Mouse (Mus musculus): ENCODE measurements at regions not wholly inside any gene's neighbourhood (a gene's known extent, or its start where the extent isn't known, plus 50 kb on each side); places are given as distances from the start of the nearest gene placed in this dataset.

- DNase-seq (ENCODE audit: low read depth), result no peak
Observed at GRCm38 (mm10) chr15:86566111-86566510, 351.9 kb downstream of the Tbc1d22a start.

DNA sequence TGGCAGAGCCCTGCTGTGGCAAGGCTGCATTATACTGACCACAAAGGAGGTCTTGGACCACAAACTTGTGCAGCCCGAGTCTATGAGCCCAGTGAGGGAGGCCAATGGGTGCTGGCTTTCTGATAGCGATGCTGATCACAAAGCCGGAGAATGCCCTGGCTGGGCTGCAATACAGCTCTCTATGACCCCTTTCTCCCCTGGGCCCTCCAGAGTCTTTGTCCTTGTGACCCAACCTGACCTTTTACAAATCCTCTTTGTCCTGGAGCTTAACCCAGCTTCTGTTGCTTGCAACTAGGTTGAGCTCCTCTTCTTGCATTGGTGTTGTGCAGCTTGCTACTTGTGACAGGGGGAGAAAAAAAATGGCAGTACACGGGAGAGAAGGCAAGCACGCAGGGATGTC lies 360.1 kb downstream of the Tbc1d22a start:
- no peak for DNase-seq (ENCODE audit: low read depth)

DNA sequence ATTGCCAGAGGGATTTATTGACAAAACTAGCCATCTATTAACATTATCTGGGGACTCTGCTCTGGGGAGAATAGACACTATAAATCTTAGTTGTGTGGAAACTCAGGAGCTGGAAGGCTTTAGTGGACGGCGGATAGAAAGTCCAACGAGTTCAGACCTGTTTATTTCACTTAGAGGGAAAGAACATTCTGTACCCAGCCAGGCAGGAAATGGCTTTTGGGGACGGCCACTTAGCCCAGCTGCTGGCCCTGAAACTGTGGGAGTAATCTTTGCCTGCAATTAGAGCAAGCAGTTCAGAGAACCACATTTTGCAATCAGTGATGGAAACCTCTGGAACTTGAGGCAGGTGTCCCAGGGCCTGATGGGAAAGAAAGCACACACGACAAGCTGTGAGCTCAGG lies 362.4 kb downstream of the Tbc1d22a start:
- DNase-seq (ENCODE audit: low read depth), result no peak

- no peak for DNase-seq (ENCODE audit: low read depth)
Observed at GRCm38 (mm10) chr15:86578689-86579088, 364.4 kb downstream of the Tbc1d22a start.

- no peak for DNase-seq (ENCODE audit: low read depth)
Observed at GRCm38 (mm10) chr15:86582240-86583090, 368.2 kb downstream of the Tbc1d22a start.

GRCm38 (mm10) chr15:86585716-86586115 lies 371.5 kb downstream of the Tbc1d22a start:
- DNase-seq (ENCODE audit: low read depth), result no peak

DNA sequence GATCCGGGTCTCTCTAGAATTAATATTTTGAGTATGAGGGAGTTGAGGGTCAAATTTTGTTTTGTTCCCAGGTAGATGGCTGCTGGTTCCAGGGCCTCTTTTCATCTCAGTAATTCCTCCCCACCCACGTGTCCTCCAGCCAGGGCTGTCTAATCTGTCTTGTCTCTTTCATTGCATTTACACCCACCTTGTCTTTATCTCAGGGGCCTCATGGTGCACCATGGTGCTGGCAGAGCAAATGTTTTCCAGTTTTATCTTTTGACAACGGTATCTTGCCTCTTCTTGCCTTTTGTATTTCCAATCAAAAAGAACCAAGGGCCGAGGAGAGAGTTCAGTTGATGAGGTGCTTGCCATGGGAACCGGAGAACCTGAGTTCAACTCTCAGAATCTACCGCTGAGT lies 372.9 kb downstream of the Tbc1d22a start:
- DNase-seq (ENCODE audit: low read depth), result no peak

- DNase-seq (ENCODE audit: low read depth), result no peak
Observed at GRCm38 (mm10) chr15:86590033-86590432, 375.8 kb downstream of the Tbc1d22a start.

DNA sequence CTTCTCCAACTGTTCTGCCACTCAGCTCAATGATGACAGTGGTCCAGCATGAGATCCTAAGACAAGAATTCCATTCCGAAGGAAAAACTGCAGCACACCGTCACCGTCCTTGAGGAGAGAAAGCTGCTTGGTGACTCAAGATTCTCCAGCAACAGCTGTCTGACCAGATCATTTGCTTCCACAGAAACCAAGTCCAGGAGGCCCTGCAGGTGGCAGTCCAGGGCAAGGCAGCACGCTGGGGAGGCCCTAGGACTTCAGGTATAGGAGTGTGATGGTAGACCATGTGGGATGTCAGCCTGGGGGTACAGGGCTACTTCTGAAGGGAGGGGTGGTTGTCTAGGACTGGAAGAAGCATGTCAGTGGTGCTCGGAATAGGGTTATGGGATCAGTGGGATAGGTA lies 376.6 kb downstream of the Tbc1d22a start:
- no peak for DNase-seq (ENCODE audit: low read depth)

DNA sequence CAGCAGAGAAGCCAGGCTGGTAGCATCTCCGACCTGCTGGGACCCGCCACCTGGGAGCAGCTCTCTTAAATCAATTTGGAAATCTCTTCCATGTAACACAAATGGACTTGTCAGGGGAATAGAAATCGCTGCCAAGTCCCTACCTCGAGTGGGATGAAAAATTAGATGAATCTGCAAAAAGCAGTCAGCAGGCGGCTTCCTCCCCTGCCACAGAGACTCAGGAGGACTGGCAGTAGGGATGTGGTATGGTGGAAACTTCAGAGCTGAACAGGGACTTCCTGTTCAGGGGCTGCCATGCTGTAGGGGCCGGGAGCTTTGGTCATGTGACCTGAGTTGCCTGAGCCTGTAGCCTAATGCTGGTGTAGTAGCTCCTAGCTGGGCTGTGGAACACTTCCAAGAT lies 379.1 kb downstream of the Tbc1d22a start:
- DNase-seq (ENCODE audit: low read depth), result no peak

DNA sequence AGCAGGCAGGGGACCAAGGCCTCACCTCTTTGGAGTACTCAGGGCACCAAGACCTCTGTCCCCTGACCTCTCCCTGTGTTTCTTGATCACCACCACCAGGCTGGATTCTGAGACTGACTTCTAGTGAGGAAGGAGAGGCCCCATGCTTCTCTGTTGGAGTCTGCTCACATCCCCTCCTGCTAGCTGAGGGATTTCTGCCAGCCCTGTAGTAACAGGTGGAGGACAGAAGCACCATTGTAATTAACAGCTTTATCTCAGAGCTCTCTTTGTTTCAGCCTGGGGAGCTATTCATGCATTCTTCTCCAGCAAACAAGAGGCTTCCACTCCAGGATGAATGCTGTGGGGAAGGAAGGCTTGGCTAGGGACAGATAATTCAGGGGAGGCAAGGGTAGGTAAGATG lies 392.2 kb downstream of the Tbc1d22a start:
- DNase-seq (ENCODE audit: low read depth), result no peak

- no peak for DNase-seq (ENCODE audit: low read depth)
Observed at GRCm38 (mm10) chr15:86609692-86610091, 395.4 kb downstream of the Tbc1d22a start.

- no peak for DNase-seq (ENCODE audit: low read depth)
Observed at GRCm38 (mm10) chr15:86631376-86631775, 417.1 kb downstream of the Tbc1d22a start.

- no peak for DNase-seq (ENCODE audit: low read depth)
Observed at GRCm38 (mm10) chr15:86645244-86645643, 431.0 kb downstream of the Tbc1d22a start.

DNA sequence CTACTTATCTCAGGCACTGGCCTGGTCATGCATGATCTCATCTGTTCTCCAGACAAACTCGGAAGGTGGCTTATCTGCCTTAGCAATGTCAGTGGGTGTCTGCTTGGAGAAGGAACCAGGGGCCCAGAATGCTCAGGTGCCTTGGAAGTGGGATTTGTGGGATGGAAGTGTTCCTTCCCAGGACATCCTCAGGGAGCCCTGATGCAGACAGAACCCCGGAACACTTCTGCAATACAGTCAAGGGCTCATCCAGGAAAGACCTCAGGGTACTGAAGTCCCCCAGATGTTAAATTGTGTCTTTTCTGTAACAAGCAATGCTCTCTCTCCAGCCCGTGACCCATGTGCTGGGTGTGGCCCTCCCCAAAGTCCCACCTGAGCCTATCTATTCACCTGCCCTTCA lies 433.9 kb downstream of the Tbc1d22a start:
- DNase-seq (ENCODE audit: low read depth), result no peak

- no peak for DNase-seq (ENCODE audit: low read depth)
Observed at GRCm38 (mm10) chr15:86673096-86673520, 458.8 kb downstream of the Tbc1d22a start.

- DNase-seq (ENCODE audit: low read depth), result no peak
Observed at GRCm38 (mm10) chr15:86677016-86677415, 462.8 kb downstream of the Tbc1d22a start.

- no peak for DNase-seq (ENCODE audit: low read depth)
Observed at GRCm38 (mm10) chr15:86683081-86683480, 468.8 kb downstream of the Tbc1d22a start.

DNA sequence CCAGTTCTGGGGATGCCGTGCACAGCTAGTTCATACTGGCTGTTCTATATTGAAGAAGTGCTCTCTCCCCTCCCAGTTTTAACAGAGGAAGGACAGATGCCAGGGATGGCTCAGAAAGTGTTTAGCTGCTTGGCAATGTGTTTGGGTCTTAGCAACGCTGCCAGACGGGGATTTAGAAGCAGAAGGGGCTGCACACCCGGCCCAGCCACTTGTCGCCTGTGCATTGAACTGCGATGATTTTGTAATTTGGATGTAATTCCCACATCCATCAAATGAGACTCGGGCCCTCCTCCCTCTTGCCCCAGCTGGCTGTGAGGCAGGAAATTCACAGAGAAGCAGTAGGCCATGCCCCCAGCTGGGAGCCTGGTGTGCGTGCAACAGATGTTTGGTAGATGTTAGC lies 475.4 kb downstream of the Tbc1d22a start:
- DNase-seq (ENCODE audit: low read depth), result no peak

- DNase-seq (ENCODE audit: low read depth), result peak; percentile 0
Observed at GRCm38 (mm10) chr15:86696806-86697205, 482.5 kb downstream of the Tbc1d22a start.

GRCm38 (mm10) chr15:86710429-86710828 lies 496.2 kb downstream of the Tbc1d22a start:
- DNase-seq (ENCODE audit: low read depth), result no peak

GRCm38 (mm10) chr15:86718376-86718775 lies 504.1 kb downstream of the Tbc1d22a start:
- no peak for DNase-seq (ENCODE audit: low read depth)

GRCm38 (mm10) chr15:86719088-86719487 lies 504.8 kb downstream of the Tbc1d22a start:
- no peak for DNase-seq (ENCODE audit: low read depth)

GRCm38 (mm10) chr15:86721131-86721530 lies 506.9 kb downstream of the Tbc1d22a start:
- no peak for DNase-seq (ENCODE audit: low read depth)

Measured in fibroblast of lung, adult 2 months (primary cell).